Mouse (Mus musculus): ENCODE results near the gene Ssmem1. TPM values are rescaled to one million over a fixed set of nuclear protein-coding genes. Genes with fewer than 3 reads are reported as not detected.
A peak's percentile ranks its signal among the peaks of the same experiment; 100 is the strongest.

Ssmem1 gene
- polyA plus RNA-seq, 1 experiment from 2014 or later = not detected

GRCm38 (mm10) chr6:30471706-30472105, 37.9 kb upstream of the Ssmem1 start:
- no peak for DNase-seq (ENCODE audit: low spot score)

GRCm38 (mm10) chr6:30476025-30476765, 33.5 kb upstream of the Ssmem1 start:
- Histone ChIP-seq H3K27me3 (replicated peaks; ENCODE audit: control insufficient read depth, insufficient read depth, low read length) (no peaks in the 10 kb centered on the region), H3K9ac (ENCODE audit: low read length) (no peak overlapping the region), H3K4me3 (ENCODE audit: low read depth, low read length) (no peak overlapping the region), H3K4me1 (replicated peaks; ENCODE audit: control insufficient read depth, insufficient read depth, low read length) (peaks cover 16% of the 10 kb centered on the region), H3K27ac (ENCODE audit: low read depth) (no peak overlapping the region), H3K4me2 (ENCODE audit: low read length) (no peak overlapping the region), H3K9me3 (ENCODE audit: control insufficient read depth, low read length) (no peaks in the 10 kb centered on the region), H3K36me3 (ENCODE audit: control insufficient read depth, insufficient read depth, low read length) (peaks cover 32% of the 10 kb centered on the region)
- 54% methylated on average over 10 of the region's 10 CpGs for WGBS
- ATAC-seq (replicated peaks; ENCODE audit: low FRiP score, low TSS enrichment, low read depth) (no peak), DNase-seq (ENCODE audit: low spot score) (no peak)

More at GRCm38 (mm10) chr6:30471706-30472105, 37.9 kb upstream of the Ssmem1 start:
- H3K9me3 ChIP-seq (ENCODE audit: control insufficient read depth, low read length) = no peaks in the 10 kb centered on the region
- WGBS = 73% methylated on average over 3 of the region's 3 CpGs
- no peak overlapping the region for H3K27ac ChIP-seq (ENCODE audit: low read depth)
- peaks cover 4% of the 10 kb centered on the region; the same call in 1 of the 2 replicates for H3K4me1 ChIP-seq (replicated peaks; ENCODE audit: control insufficient read depth, insufficient read depth, low read length)
- ATAC-seq (replicated peaks; ENCODE audit: low FRiP score, low TSS enrichment, low read depth) = no peak
- H3K4me2 ChIP-seq (ENCODE audit: low read length) = no peak overlapping the region
- H3K4me3 ChIP-seq (ENCODE audit: low read depth, low read length) = no peak overlapping the region
- H3K36me3 ChIP-seq (ENCODE audit: control insufficient read depth, insufficient read depth, low read length) = no peaks in the 10 kb centered on the region
- H3K9ac ChIP-seq (ENCODE audit: low read length) = no peak overlapping the region
- no peaks in the 10 kb centered on the region for H3K27me3 ChIP-seq (replicated peaks; ENCODE audit: control insufficient read depth, insufficient read depth, low read length)

- H3K4me1 ChIP-seq (replicated peaks; ENCODE audit: control insufficient read depth, insufficient read depth, low read length) = peaks cover 16% of the 10 kb centered on the region
- 40% methylated on average over 8 of the region's 8 CpGs for WGBS
- no peaks in the 10 kb centered on the region for H3K27me3 ChIP-seq (replicated peaks; ENCODE audit: control insufficient read depth, insufficient read depth, low read length)
- no peaks in the 10 kb centered on the region for H3K9me3 ChIP-seq (ENCODE audit: control insufficient read depth, low read length)
- no peak overlapping the region for H3K4me2 ChIP-seq (ENCODE audit: low read length)
- no peak overlapping the region for H3K9ac ChIP-seq (ENCODE audit: low read length)
- peaks cover 36% of the 10 kb centered on the region for H3K36me3 ChIP-seq (ENCODE audit: control insufficient read depth, insufficient read depth, low read length)
- peak overlapping the region; percentile 59 for H3K27ac ChIP-seq (ENCODE audit: low read depth)
- DNase-seq (ENCODE audit: low spot score) (no peak), ATAC-seq (replicated peaks; ENCODE audit: low FRiP score, low TSS enrichment, low read depth) (peak; percentile 64)
- no peak overlapping the region for H3K4me3 ChIP-seq (ENCODE audit: low read depth, low read length)
These were observed 32.4 kb upstream of the Ssmem1 start for GRCm38 (mm10) chr6:30477210-30477714.

- Histone ChIP-seq H3K4me2 (ENCODE audit: low read length) (no peak overlapping the region), H3K4me1 (replicated peaks; ENCODE audit: control insufficient read depth, insufficient read depth, low read length) (peaks cover 16% of the 10 kb centered on the region), H3K36me3 (ENCODE audit: control insufficient read depth, insufficient read depth, low read length) (peaks cover 41% of the 10 kb centered on the region), H3K27me3 (replicated peaks; ENCODE audit: control insufficient read depth, insufficient read depth, low read length) (no peaks in the 10 kb centered on the region), H3K4me3 (ENCODE audit: low read depth, low read length) (no peak overlapping the region), H3K27ac (ENCODE audit: low read depth) (0 out of 2 replicates have a peak overlapping the region, but pooled peaks have one; percentile 9), H3K9me3 (ENCODE audit: control insufficient read depth, low read length) (no peaks in the 10 kb centered on the region), H3K9ac (ENCODE audit: low read length) (no peak overlapping the region)
- 85% methylated on average over 6 of the region's 6 CpGs for WGBS
- ATAC-seq (replicated peaks; ENCODE audit: low FRiP score, low TSS enrichment, low read depth) (no peak), DNase-seq (ENCODE audit: low spot score) (no peak)
These were observed 31.9 kb upstream of the Ssmem1 start for GRCm38 (mm10) chr6:30477784-30478183.

GRCm38 (mm10) chr6:30479418-30479817, 30.2 kb upstream of the Ssmem1 start:
- 75% methylated on average over 3 of the region's 3 CpGs for WGBS
- DNase-seq (ENCODE audit: low spot score) = no peak
- Histone ChIP-seq H3K4me2 (ENCODE audit: low read length) (no peak overlapping the region), H3K4me3 (ENCODE audit: low read depth, low read length) (no peak overlapping the region), H3K9me3 (ENCODE audit: control insufficient read depth, low read length) (no peaks in the 10 kb centered on the region), H3K9ac (ENCODE audit: low read length) (no peak overlapping the region), H3K27me3 (replicated peaks; ENCODE audit: control insufficient read depth, insufficient read depth, low read length) (no peaks in the 10 kb centered on the region), H3K4me1 (replicated peaks; ENCODE audit: control insufficient read depth, insufficient read depth, low read length) (peaks cover 16% of the 10 kb centered on the region), H3K27ac (ENCODE audit: low read depth) (no peak overlapping the region), H3K36me3 (ENCODE audit: control insufficient read depth, insufficient read depth, low read length) (peaks cover 56% of the 10 kb centered on the region)
- no peak for ATAC-seq (replicated peaks; ENCODE audit: low FRiP score, low TSS enrichment, low read depth)

- no peak overlapping the region for H3K27ac ChIP-seq (ENCODE audit: low read depth)
- ATAC-seq (replicated peaks; ENCODE audit: low FRiP score, low TSS enrichment, low read depth) (no peak), DNase-seq (ENCODE audit: low spot score) (no peak)
- H3K4me3 ChIP-seq (ENCODE audit: low read depth, low read length) = no peak overlapping the region
- no peaks in the 10 kb centered on the region for H3K9me3 ChIP-seq (ENCODE audit: control insufficient read depth, low read length)
- no peak overlapping the region for H3K9ac ChIP-seq (ENCODE audit: low read length)
- H3K4me2 ChIP-seq (ENCODE audit: low read length) = no peak overlapping the region
- no peaks in the 10 kb centered on the region for H3K27me3 ChIP-seq (replicated peaks; ENCODE audit: control insufficient read depth, insufficient read depth, low read length)
- WGBS = 83% methylated on average over 2 of the region's 2 CpGs
- no peaks in the 10 kb centered on the region for H3K4me1 ChIP-seq (replicated peaks; ENCODE audit: control insufficient read depth, insufficient read depth, low read length)
- peaks cover 88% of the 10 kb centered on the region for H3K36me3 ChIP-seq (ENCODE audit: control insufficient read depth, insufficient read depth, low read length)
These were observed 26.7 kb upstream of the Ssmem1 start for GRCm38 (mm10) chr6:30482908-30483307.

GRCm38 (mm10) chr6:30486504-30486903, 23.1 kb upstream of the Ssmem1 start:
- H3K4me3 ChIP-seq (ENCODE audit: low read depth, low read length) = no peak overlapping the region
- no peak for DNase-seq (ENCODE audit: low spot score)
- ATAC-seq (replicated peaks; ENCODE audit: low FRiP score, low TSS enrichment, low read depth) = no peak
- no peaks in the 10 kb centered on the region for H3K4me1 ChIP-seq (replicated peaks; ENCODE audit: control insufficient read depth, insufficient read depth, low read length)
- H3K27me3 ChIP-seq (replicated peaks; ENCODE audit: control insufficient read depth, insufficient read depth, low read length) = no peaks in the 10 kb centered on the region
- WGBS = 85% methylated on average over 6 of the region's 6 CpGs
- no peak overlapping the region for H3K27ac ChIP-seq (ENCODE audit: low read depth)
- H3K9me3 ChIP-seq (ENCODE audit: control insufficient read depth, low read length) = no peaks in the 10 kb centered on the region
- H3K9ac ChIP-seq (ENCODE audit: low read length) = no peak overlapping the region
- peaks cover 88% of the 10 kb centered on the region for H3K36me3 ChIP-seq (ENCODE audit: control insufficient read depth, insufficient read depth, low read length)
- no peak overlapping the region for H3K4me2 ChIP-seq (ENCODE audit: low read length)

- no peaks in the 10 kb centered on the region for H3K27me3 ChIP-seq (replicated peaks; ENCODE audit: control insufficient read depth, insufficient read depth, low read length)
- DNase-seq (ENCODE audit: low spot score) (no peak), ATAC-seq (replicated peaks; ENCODE audit: low FRiP score, low TSS enrichment, low read depth) (no peak)
- H3K27ac ChIP-seq (ENCODE audit: low read depth) = no peak overlapping the region
- H3K4me1 ChIP-seq (replicated peaks; ENCODE audit: control insufficient read depth, insufficient read depth, low read length) = no peaks in the 10 kb centered on the region
- peaks cover 69% of the 10 kb centered on the region for H3K36me3 ChIP-seq (ENCODE audit: control insufficient read depth, insufficient read depth, low read length)
- H3K4me3 ChIP-seq (ENCODE audit: low read depth, low read length) = no peak overlapping the region
- H3K9me3 ChIP-seq (ENCODE audit: control insufficient read depth, low read length) = no peaks in the 10 kb centered on the region
- WGBS = 91% methylated on average over 3 of the region's 3 CpGs
- no peak overlapping the region for H3K4me2 ChIP-seq (ENCODE audit: low read length)
- H3K9ac ChIP-seq (ENCODE audit: low read length) = no peak overlapping the region
These were observed 10.6 kb upstream of the Ssmem1 start for GRCm38 (mm10) chr6:30499049-30499448.

GRCm38 (mm10) chr6:30508824-30509223, 825 bp upstream of the Ssmem1 start:
- WGBS = 7% methylated on average over 2 of the region's 2 CpGs

More at GRCm38 (mm10) chr6:30508824-30509223, 825 bp upstream of the Ssmem1 start:
- ATAC-seq (replicated peaks; ENCODE audit: low FRiP score, low TSS enrichment, low read depth) = no peak
- H3K27ac ChIP-seq (ENCODE audit: low read depth) = peak overlapping the region; percentile 98
- H3K36me3 ChIP-seq (ENCODE audit: control insufficient read depth, insufficient read depth, low read length) = peaks cover 25% of the 10 kb centered on the region
- no peaks in the 10 kb centered on the region for H3K9me3 ChIP-seq (ENCODE audit: control insufficient read depth, low read length)
- H3K4me2 ChIP-seq (ENCODE audit: low read length) = peak overlapping the region; percentile 72
- H3K27me3 ChIP-seq (replicated peaks; ENCODE audit: control insufficient read depth, insufficient read depth, low read length) = no peaks in the 10 kb centered on the region
- peak overlapping the region; percentile 85 for H3K9ac ChIP-seq (ENCODE audit: low read length)
- H3K4me3 ChIP-seq (ENCODE audit: low read depth, low read length) = peak overlapping the region; percentile 57
- no peak for DNase-seq (ENCODE audit: low spot score)
- peaks cover 7% of the 10 kb centered on the region for H3K4me1 ChIP-seq (replicated peaks; ENCODE audit: control insufficient read depth, insufficient read depth, low read length)
